Mouse (Mus musculus) kidney, postnatal 10 days (tissue): ENCODE data around the gene Tmem116.
"Not testable (repeated sequence)": the region's sequence is repeated elsewhere in the genome, so short reads cannot be mapped to it uniquely, and the experiment has no call there.

Experiments
- DNase-seq: peaks from one replicate; pipeline ENCODE4 v3.0.0; 2021; ENCODE audit warnings: mixed read lengths

Tmem116 gene

GRCm38 (mm10) chr5:121463601-121464250 lies 12.0 kb downstream of the Tmem116 start:
- DNase-seq = no peak

DNA sequence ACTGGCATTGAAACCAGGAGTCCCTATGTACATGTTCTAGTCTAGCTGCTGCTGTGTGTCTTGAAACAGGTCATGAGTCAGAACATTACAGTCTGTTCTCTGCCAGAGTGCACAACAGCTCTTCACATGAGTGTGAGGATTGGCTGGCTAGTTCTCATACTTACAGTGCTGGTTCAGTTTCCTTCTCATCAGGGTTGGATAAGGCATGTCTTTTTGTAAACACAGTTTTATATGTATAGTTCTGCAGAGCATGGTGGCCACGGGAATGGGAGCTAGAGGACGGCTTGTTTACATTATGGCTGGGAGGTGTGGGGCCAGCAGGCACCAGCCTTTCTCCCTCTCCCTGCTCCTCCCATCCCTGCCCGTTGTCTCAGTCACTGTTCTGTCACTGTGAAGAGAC lies 17.9 kb downstream of the Tmem116 start:
- DNase-seq = no peak

DNA sequence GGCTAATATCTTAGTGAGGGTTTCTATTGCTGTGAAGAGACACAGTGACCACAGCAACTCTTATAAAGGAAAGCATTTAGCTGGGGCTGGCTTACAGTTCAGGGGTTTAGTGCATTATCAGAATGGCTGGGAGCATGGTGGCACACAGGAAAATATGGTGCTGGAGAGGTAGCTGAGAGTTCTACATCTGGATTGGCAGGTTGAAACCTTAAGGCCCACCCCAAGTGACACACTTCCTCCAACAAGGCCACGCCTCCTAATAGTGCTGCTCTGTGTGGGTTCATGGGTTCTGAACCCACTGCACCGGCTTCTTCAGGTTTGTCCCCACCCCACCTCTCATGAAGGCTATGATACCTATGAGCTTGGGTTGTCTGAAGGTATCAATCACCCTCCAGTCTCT lies 20.7 kb downstream of the Tmem116 start:
- DNase-seq = no peak

DNA sequence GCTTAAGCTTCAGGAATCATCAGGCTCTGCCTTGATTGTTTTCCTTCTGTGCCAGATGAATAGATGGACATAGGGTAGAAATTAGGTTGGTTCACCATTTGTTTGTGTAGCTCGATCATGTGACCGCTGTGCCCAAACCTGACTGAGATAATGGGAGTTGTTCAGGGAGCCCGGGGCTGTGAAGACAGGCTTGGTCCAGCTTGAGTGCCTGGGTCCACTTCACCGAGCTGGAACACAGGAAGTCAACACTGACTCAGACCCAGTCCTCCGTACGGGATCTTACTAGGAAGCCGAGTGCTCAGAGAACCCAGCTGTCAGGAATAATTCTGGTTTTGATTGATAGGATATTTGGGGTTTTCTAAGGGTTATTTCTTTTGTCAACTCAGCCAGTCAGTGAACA lies 22.9 kb downstream of the Tmem116 start:
- peak; percentile 35 for DNase-seq

- DNase-seq = no peak
Measured at GRCm38 (mm10) chr5:121476040-121476439, 24.3 kb downstream of the Tmem116 start.

- peak; percentile 42 for DNase-seq
Measured at GRCm38 (mm10) chr5:121477680-121478079, 26.0 kb downstream of the Tmem116 start.

GRCm38 (mm10) chr5:121484801-121485200 lies 33.1 kb downstream of the Tmem116 start:
- no peak for DNase-seq

DNA sequence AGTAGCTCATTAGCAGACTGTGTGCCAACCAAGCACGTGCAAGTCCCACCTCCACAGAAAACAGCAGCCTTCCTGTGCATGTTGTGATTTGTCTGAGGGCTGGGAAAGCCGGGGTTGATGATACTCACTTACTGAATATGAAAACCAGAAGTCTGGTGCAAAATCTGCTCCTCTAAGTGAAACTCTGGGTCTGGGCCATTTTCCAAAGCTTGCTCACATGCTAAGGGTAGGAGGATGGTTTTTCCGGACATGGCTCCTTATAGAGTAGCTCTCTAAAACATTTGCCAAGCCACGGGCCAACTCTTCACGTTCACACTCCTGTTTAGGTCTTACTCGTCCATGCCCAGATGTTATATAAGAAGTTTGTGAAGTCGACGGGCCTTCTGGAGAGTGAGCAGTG lies 41.6 kb downstream of the Tmem116 start:
- no peak for DNase-seq

GRCm38 (mm10) chr5:121500719-121501118 lies 49.0 kb downstream of the Tmem116 start:
- no peak for DNase-seq

- DNase-seq = not testable (repeated sequence)
Measured at GRCm38 (mm10) chr5:121501424-121501996, 49.8 kb downstream of the Tmem116 start.

- no peak for DNase-seq
Measured at GRCm38 (mm10) chr5:121503231-121503630, 51.5 kb downstream of the Tmem116 start, which contains the start of gene Adam1b. Adam1b (minus strand) TSS chr5:121503435.

DNA sequence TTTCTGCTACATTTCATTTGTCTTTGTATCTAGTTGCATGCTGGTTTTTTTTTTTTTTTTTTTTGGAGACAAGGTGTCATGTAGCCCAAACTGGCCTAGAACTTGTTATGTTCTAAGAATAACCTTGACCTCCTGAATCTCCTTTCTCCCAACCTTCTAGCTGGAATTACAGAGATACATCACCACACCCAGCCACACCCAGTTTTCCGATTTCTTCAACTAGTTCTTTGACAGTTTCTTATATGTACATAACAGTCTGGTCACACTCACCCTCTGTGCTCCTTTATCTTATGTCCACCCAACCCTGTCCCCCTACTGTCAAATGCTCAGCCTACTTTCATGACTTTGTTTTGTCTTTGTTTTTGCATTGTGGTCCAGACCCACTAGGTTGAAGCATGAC lies 55.2 kb downstream of the Tmem116 start:
- DNase-seq = no peak

GRCm38 (mm10) chr5:121510009-121510408 lies 58.3 kb downstream of the Tmem116 start:
- DNase-seq = no peak

GRCm38 (mm10) chr5:121518983-121519382 lies 67.3 kb downstream of the Tmem116 start:
- DNase-seq = no peak

- not testable (repeated sequence) for DNase-seq
Measured at GRCm38 (mm10) chr5:121519758-121520157, 68.1 kb downstream of the Tmem116 start.

- DNase-seq = no peak
Measured at GRCm38 (mm10) chr5:121525774-121526450, 74.2 kb downstream of the Tmem116 start.

DNA sequence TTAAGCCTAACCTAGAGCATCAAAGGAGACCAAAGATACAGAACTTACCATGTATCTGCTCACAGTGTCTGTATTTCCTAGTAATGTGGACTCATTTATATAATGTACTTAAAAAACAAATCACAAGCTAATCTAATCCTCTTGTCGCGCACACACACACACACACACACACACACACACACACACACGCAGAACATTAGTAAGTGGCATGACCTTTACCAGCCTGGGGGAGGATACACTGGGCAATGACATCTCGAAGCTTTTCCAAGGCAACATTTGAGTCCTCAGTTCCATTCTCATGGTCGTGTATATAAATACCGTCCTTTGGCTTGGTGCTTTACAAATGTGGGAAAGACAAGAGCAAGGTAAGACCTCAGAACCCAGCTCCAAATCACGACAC lies 74.8 kb downstream of the Tmem116 start:
- no peak for DNase-seq

GRCm38 (mm10) chr5:121526961-121527360 lies 75.3 kb downstream of the Tmem116 start:
- DNase-seq = no peak

GRCm38 (mm10) chr5:121534521-121534920 lies 82.8 kb downstream of the Tmem116 start:
- peak; percentile 31 for DNase-seq

DNA sequence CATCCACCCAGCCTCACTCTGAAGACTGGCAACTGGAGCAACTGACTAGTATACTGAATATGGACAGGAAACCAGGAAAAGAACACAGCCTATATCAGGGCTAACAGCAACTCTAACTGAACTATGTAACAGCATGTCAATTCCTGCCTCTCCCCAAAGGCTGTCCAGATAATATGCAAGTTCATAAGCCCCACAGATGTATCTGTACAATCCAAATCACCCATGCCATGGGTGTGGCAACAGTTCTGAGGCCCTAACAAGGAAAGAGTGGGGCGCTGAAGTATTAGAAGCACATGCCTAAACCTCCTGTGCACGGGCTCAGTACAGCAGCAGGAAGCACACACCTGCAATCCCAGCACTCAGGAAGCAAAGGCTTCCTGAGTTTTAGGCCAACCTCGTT lies 83.4 kb downstream of the Tmem116 start:
- no peak for DNase-seq

GRCm38 (mm10) chr5:121536921-121537555 lies 85.3 kb downstream of the Tmem116 start:
- no peak for DNase-seq

- DNase-seq = no peak
Measured at GRCm38 (mm10) chr5:121537588-121537987, 85.9 kb downstream of the Tmem116 start.

- DNase-seq = no peak
Measured at GRCm38 (mm10) chr5:121540066-121540465, 88.4 kb downstream of the Tmem116 start.

- DNase-seq = no peak
Measured at GRCm38 (mm10) chr5:121541235-121541634, 89.5 kb downstream of the Tmem116 start.
